Mouse (Mus musculus): Measurements from ENCODE around the gene Ak8.

- TF ChIP-seq CTCF (IDR thresholded peaks at IDR 0.05; ENCODE audit: control insufficient read depth, insufficient read depth, low read length) (no peak), POLR2A (IDR thresholded peaks at IDR 0.05; ENCODE audit: borderline replicate concordance, control insufficient read depth, low read depth, low read length) (no peak)
These were observed 22.5 kb downstream of the Ak8 start for GRCm38 (mm10) chr2:28722419-28722818.

Measured in bone marrow, adult 2 months (tissue).